Mouse (Mus musculus): ENCODE measurements around the gene Senp5.

- TF ChIP-seq CTCF (IDR thresholded peaks at IDR 0.05; ENCODE audit: control insufficient read depth, insufficient read depth, insufficient replicate concordance, low read depth, low read length) (no peak), POLR2A (IDR thresholded peaks at IDR 0.05; ENCODE audit: control insufficient read depth, low read depth, low read length) (no peak)
Measured at GRCm38 (mm10) chr16:31927412-31927811, 75.7 kb downstream of the Senp5 start.
